Mouse (Mus musculus): ENCODE measurements at regions not wholly inside any gene's neighbourhood (a gene's known extent, or its start where the extent isn't known, plus 50 kb on each side); places are given as distances from the start of the nearest gene placed in this dataset.

DNA sequence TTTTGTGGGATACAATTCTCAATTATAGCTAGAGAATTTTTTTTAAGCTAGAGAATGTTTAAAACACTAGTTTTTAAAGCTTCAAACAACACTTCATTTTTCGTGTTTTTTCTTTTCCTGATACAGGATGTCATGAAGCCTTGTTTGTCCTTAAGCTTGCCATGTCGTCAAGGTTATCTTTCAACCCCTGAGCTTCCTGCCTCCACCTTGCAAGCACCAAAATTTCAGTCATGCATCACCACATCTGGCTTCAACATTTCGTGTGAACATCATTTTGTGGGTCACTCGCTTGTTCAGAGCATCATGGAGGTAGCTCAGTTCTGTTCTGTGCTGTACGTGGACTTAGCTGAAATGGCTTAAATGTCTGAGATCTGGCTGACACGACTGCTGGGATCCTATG is 96.6 kb downstream of the Rgs2 start:
- no peak overlapping the region for H3K4me3 ChIP-seq (ENCODE audit: insufficient read depth in 1 of 2, low read depth in 2 of 2, low read length in 2 of 2)
- 25% methylated on average over 6 of the region's 6 CpGs for WGBS (ENCODE audit: insufficient replicate concordance)
- DNase-seq (ENCODE audit: low read depth in 3 of 3, low spot score in 3 of 3) (no peak), ATAC-seq (ENCODE audit: insufficient read depth) (no peak)
- H3K9ac ChIP-seq (replicated peaks): no peak overlapping the region
- H3K36me3 ChIP-seq (replicated peaks; ENCODE audit: control insufficient read depth, insufficient read depth, low read depth): no peaks in the 10 kb centered on the region
- H3K4me2 ChIP-seq (ENCODE audit: low read depth): no peak overlapping the region
- H3K9me3 ChIP-seq (ENCODE audit: control insufficient read depth, low read length): no peaks in the 10 kb centered on the region
- no peak for TF ChIP-seq EP300 (IDR thresholded peaks at IDR 0.05; ENCODE audit: low read depth)
- no peak for TF ChIP-seq CTCF (IDR thresholded peaks at IDR 0.05; ENCODE audit: low read depth)
- peaks cover 0 to 2% of the 10 kb centered on the region in 2 experiments; a peak in 1 of 4 replicates for H3K4me1 ChIP-seq (replicated peaks; ENCODE audit: control insufficient read depth in 2 of 2, insufficient read depth in 2 of 2, low read length in 1 of 2)
- H3K27ac ChIP-seq: no peak overlapping the region
- no peaks in the 10 kb centered on the region for H3K27me3 ChIP-seq (ENCODE audit: control insufficient read depth, insufficient read depth, low read length)

DNA sequence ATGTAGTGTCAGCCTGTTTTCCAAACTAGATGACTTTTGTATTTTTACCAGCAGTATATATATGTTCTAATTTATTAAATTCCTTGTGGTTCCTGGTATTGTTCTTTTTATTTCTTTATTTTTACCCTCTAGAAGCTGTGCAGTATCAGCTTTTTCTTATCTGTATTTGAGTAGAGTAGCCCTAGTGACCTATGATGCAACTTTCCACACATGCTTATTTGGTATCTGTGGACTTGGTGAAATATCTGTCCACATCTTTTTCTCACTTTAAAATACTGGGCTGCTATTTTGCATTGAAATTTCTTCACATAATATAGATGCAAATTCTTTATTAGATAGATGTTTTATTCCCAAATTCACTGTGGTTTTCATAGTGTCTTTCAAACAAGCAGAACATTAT is 97.1 kb downstream of the Rgs2 start:
- ATAC-seq (ENCODE audit: insufficient read depth): no peak
- Histone ChIP-seq H3K36me3 (replicated peaks; ENCODE audit: control insufficient read depth, insufficient read depth, low read depth) (no peaks in the 10 kb centered on the region), H3K4me2 (ENCODE audit: low read depth) (no peak overlapping the region), H3K9ac (replicated peaks) (no peak overlapping the region), H3K9me3 (ENCODE audit: control insufficient read depth, low read length) (no peaks in the 10 kb centered on the region), H3K27ac (no peak overlapping the region), H3K27me3 (ENCODE audit: control insufficient read depth, insufficient read depth, low read length) (no peaks in the 10 kb centered on the region), H3K4me3 (ENCODE audit: insufficient read depth in 1 of 2, low read depth in 2 of 2, low read length in 2 of 2) (no peak overlapping the region), H3K4me1 (replicated peaks; ENCODE audit: control insufficient read depth in 2 of 2, insufficient read depth in 2 of 2, low read length in 1 of 2) (0 out of 4 replicates have a peak, but pooled peaks cover 0 to 2% of the 10 kb centered on the region in 2 experiments)
- no peak for DNase-seq (ENCODE audit: low read depth in 3 of 3, low spot score in 3 of 3)
- no peak for TF ChIP-seq CTCF (IDR thresholded peaks at IDR 0.05; ENCODE audit: low read depth)
- no peak for TF ChIP-seq EP300 (IDR thresholded peaks at IDR 0.05; ENCODE audit: low read depth)

DNA sequence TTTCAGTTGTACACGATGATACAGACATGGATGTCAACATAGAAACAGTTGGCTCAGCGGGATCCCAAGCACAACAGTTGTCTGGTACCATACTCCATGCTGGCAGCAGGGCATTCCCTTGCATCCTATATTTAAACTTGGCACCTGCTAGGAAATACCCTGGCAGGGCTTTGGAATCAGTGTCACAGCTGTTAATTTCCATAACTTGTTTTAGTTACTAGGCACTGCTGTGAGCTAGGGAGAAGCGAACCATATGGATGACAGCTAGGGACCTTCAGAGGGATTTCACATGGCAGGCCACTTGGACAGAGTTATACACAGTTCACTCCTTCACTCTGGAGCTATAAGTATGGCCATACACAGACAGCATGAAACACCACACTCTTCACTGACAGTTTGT is 100.0 kb downstream of the Rgs2 start:
- no peak for TF ChIP-seq EP300 (IDR thresholded peaks at IDR 0.05; ENCODE audit: low read depth)
- TF ChIP-seq CTCF (IDR thresholded peaks at IDR 0.05; ENCODE audit: low read depth): no peak
- no peaks in the 10 kb centered on the region for H3K27me3 ChIP-seq (ENCODE audit: control insufficient read depth, insufficient read depth, low read length)
- H3K27ac ChIP-seq: no peak overlapping the region
- no peak for ATAC-seq (ENCODE audit: insufficient read depth)
- no peaks in the 10 kb centered on the region for H3K9me3 ChIP-seq (ENCODE audit: control insufficient read depth, low read length)
- 0 out of 4 replicates have a peak, but pooled peaks cover 0 to 2% of the 10 kb centered on the region in 2 experiments for H3K4me1 ChIP-seq (replicated peaks; ENCODE audit: control insufficient read depth in 2 of 2, insufficient read depth in 2 of 2, low read length in 1 of 2)
- H3K4me2 ChIP-seq (ENCODE audit: low read depth): no peak overlapping the region
- H3K4me3 ChIP-seq (ENCODE audit: insufficient read depth in 1 of 2, low read depth in 2 of 2, low read length in 2 of 2): no peak overlapping the region
- H3K36me3 ChIP-seq (replicated peaks; ENCODE audit: control insufficient read depth, insufficient read depth, low read depth): no peaks in the 10 kb centered on the region
- H3K9ac ChIP-seq (replicated peaks): no peak overlapping the region
- no peak for DNase-seq (ENCODE audit: low read depth in 3 of 3, low spot score in 3 of 3)
- 62% methylated on average over 3 of the region's 3 CpGs for WGBS (ENCODE audit: insufficient replicate concordance)

DNA sequence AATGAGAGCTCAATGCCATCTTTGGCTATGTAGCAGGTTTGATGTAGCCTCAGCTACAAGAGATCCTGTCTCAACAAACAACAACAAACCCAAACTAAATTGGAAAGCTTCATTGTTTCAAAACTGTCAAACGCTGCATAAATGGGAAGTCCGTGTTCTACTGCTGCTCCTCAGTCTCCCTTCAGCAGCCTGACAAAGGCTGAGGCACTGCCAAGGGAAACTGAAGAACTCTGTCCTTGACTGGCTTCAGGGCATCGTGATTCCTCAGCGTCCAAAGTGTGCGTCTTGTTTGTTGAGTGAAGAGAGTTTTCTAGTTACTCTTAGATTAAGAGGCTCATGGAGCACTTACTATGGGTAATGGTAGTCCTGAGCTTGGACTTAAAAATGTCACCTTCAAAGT is 100.7 kb downstream of the Rgs2 start:
- H3K9me3 ChIP-seq (ENCODE audit: control insufficient read depth, low read length): no peaks in the 10 kb centered on the region
- DNase-seq (ENCODE audit: low read depth in 3 of 3, low spot score in 3 of 3): no peak
- TF ChIP-seq CTCF (IDR thresholded peaks at IDR 0.05; ENCODE audit: low read depth) (no peak), EP300 (IDR thresholded peaks at IDR 0.05; ENCODE audit: low read depth) (no peak)
- H3K4me3 ChIP-seq (ENCODE audit: insufficient read depth in 1 of 2, low read depth in 2 of 2, low read length in 2 of 2): no peak overlapping the region
- no peak overlapping the region for H3K4me2 ChIP-seq (ENCODE audit: low read depth)
- H3K27ac ChIP-seq: no peak overlapping the region
- 0 out of 4 replicates have a peak, but pooled peaks cover 0 to 2% of the 10 kb centered on the region in 2 experiments for H3K4me1 ChIP-seq (replicated peaks; ENCODE audit: control insufficient read depth in 2 of 2, insufficient read depth in 2 of 2, low read length in 1 of 2)
- H3K36me3 ChIP-seq (replicated peaks; ENCODE audit: control insufficient read depth, insufficient read depth, low read depth): no peaks in the 10 kb centered on the region
- no peak for ATAC-seq (ENCODE audit: insufficient read depth)
- no peak overlapping the region for H3K9ac ChIP-seq (replicated peaks)
- 50% methylated on average over 5 of the region's 5 CpGs for WGBS (ENCODE audit: insufficient replicate concordance)
- H3K27me3 ChIP-seq (ENCODE audit: control insufficient read depth, insufficient read depth, low read length): no peaks in the 10 kb centered on the region

DNA sequence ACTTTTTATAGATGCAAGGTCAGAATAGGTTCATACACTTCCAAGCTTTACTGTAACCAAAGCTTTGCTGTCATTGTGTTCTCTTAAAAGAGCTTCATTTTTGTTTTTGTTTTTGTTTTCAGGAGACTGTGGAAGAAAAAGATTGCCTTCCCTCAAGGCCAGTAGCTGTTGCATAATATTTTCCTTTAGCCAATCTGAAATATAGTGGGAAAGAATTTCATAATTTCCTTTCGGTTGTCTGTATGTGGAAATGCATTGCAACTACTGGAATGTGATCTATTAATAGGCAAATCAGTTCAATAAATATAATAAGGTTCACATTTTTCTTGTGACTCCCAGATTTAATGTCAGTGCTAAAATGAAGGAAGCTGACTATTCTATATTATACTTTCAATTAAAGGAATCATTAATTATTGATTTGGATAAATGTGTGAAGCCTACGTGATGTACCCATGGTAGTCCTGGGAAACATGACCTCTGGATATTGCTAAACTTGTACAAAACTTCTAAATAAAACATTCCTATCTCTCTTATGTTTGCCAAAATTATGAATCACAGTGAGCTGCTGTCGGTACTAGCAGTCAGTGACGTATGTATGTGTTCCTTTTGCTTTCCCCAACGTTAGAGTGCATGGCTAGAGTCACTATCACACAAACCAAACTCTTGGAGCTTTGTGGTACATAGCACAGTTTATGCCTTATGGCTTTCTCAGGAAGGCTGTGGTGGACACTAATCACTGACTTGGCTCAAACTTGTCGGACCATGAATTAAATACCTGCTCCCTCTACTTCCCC is 102.6 kb downstream of the Rgs2 start:
- DNase-seq (ENCODE audit: low read depth in 3 of 3, low spot score in 3 of 3): no peak
- Histone ChIP-seq H3K9ac (replicated peaks) (no peak overlapping the region), H3K27ac (no peak overlapping the region), H3K4me1 (replicated peaks; ENCODE audit: control insufficient read depth in 2 of 2, insufficient read depth in 2 of 2, low read length in 1 of 2) (no peaks in the 10 kb centered on the region), H3K9me3 (ENCODE audit: control insufficient read depth, low read length) (no peaks in the 10 kb centered on the region), H3K36me3 (replicated peaks; ENCODE audit: control insufficient read depth, insufficient read depth, low read depth) (no peaks in the 10 kb centered on the region), H3K4me3 (ENCODE audit: insufficient read depth in 1 of 2, low read depth in 2 of 2, low read length in 2 of 2) (no peak overlapping the region), H3K27me3 (ENCODE audit: control insufficient read depth, insufficient read depth, low read length) (no peaks in the 10 kb centered on the region), H3K4me2 (ENCODE audit: low read depth) (no peak overlapping the region)
- WGBS (ENCODE audit: insufficient replicate concordance): 59% methylated on average over 6 of the region's 6 CpGs
- TF ChIP-seq CTCF (IDR thresholded peaks at IDR 0.05; ENCODE audit: low read depth) (no peak), EP300 (IDR thresholded peaks at IDR 0.05; ENCODE audit: low read depth) (no peak)
- ATAC-seq (ENCODE audit: insufficient read depth): no peak

Measured in liver, embryonic 14.5 days (tissue).